Mouse (Mus musculus): Measurements from ENCODE around the gene Gm49384. TPM values are rescaled to one million over a fixed set of nuclear protein-coding genes. Genes with fewer than 3 reads are reported as not detected.

Gm49384 gene
- total and polyA plus RNA-seq, 2 experiments from 2014 or later: 0.52 to 7.8 TPM

GRCm38 (mm10) chr12:69192637-69193036 lies 11.4 kb downstream of the Gm49384 start:
- no peak for TF ChIP-seq CTCF (IDR thresholded peaks at IDR 0.05; ENCODE audit: low read depth)
- H3K9me3 ChIP-seq (ENCODE audit: low read length): no peaks in the 10 kb centered on the region
- peaks cover 4% of the 10 kb centered on the region; the same call in 1 of the 2 replicates for H3K36me3 ChIP-seq (ENCODE audit: insufficient read depth)
- DNase-seq: no peak
- H3K9ac ChIP-seq: no peak overlapping the region
- H3K27me3 ChIP-seq (ENCODE audit: insufficient read depth, low read length): no peaks in the 10 kb centered on the region
- 91% methylated on average over 2 of the region's 2 CpGs for WGBS
- no peak overlapping the region for H3K4me3 ChIP-seq (ENCODE audit: low read depth, low read length)
- peaks cover 6% of the 10 kb centered on the region; the same call in 1 of the 2 replicates for H3K4me1 ChIP-seq (ENCODE audit: insufficient read depth)
- no peak for ATAC-seq
- no peak overlapping the region for H3K27ac ChIP-seq (ENCODE audit: low read depth, low read length)
- no peak overlapping the region for H3K4me2 ChIP-seq (ENCODE audit: low read depth)

GRCm38 (mm10) chr12:69191396-69191795 lies 12.7 kb downstream of the Gm49384 start:
- Histone ChIP-seq H3K4me2 (ENCODE audit: low read depth) (no peak overlapping the region), H3K4me1 (ENCODE audit: insufficient read depth) (peaks cover 11% of the 10 kb centered on the region; the same call in 1 of the 2 replicates), H3K4me3 (ENCODE audit: low read depth, low read length) (no peak overlapping the region), H3K27me3 (ENCODE audit: insufficient read depth, low read length) (no peaks in the 10 kb centered on the region), H3K36me3 (ENCODE audit: insufficient read depth) (peaks cover 4% of the 10 kb centered on the region; the same call in 1 of the 2 replicates), H3K9ac (no peak overlapping the region), H3K9me3 (ENCODE audit: low read length) (no peaks in the 10 kb centered on the region), H3K27ac (ENCODE audit: low read depth, low read length) (no peak overlapping the region)
- WGBS: 94% methylated on average over 5 of the region's 5 CpGs
- ATAC-seq (no peak), DNase-seq (no peak)
- TF ChIP-seq CTCF (IDR thresholded peaks at IDR 0.05; ENCODE audit: low read depth): no peak

GRCm38 (mm10) chr12:69190522-69190921 lies 13.5 kb downstream of the Gm49384 start:
- H3K4me2 ChIP-seq (ENCODE audit: low read depth): no peak overlapping the region
- peak; percentile 49 for TF ChIP-seq CTCF (IDR thresholded peaks at IDR 0.05; ENCODE audit: low read depth)
- peaks cover 9% of the 10 kb centered on the region for H3K4me1 ChIP-seq (ENCODE audit: insufficient read depth)
- H3K27ac ChIP-seq (ENCODE audit: low read depth, low read length): no peak overlapping the region
- no peak overlapping the region for H3K9ac ChIP-seq
- H3K27me3 ChIP-seq (ENCODE audit: insufficient read depth, low read length): no peaks in the 10 kb centered on the region
- no peaks in the 10 kb centered on the region for H3K9me3 ChIP-seq (ENCODE audit: low read length)
- DNase-seq: no peak
- peak; percentile 50; the same call in 1 of the 2 replicates for ATAC-seq
- 97% methylated on average over 1 of the region's 1 CpGs for WGBS
- H3K36me3 ChIP-seq (ENCODE audit: insufficient read depth): peaks cover 4% of the 10 kb centered on the region; the same call in 1 of the 2 replicates
- H3K4me3 ChIP-seq (ENCODE audit: low read depth, low read length): no peak overlapping the region

- 89% methylated on average over 9 of the region's 9 CpGs for WGBS
These were observed 14.0 kb downstream of the Gm49384 start for GRCm38 (mm10) chr12:69190074-69190473.

GRCm38 (mm10) chr12:69186811-69187471 lies 17.1 kb downstream of the Gm49384 start:
- H3K9me3 ChIP-seq (ENCODE audit: low read length): no peaks in the 10 kb centered on the region
- no peak for TF ChIP-seq CTCF (IDR thresholded peaks at IDR 0.05; ENCODE audit: low read depth)
- ATAC-seq (no peak), DNase-seq (no peak)
- H3K4me1 ChIP-seq (ENCODE audit: insufficient read depth): peaks cover 14% of the 10 kb centered on the region
- H3K27me3 ChIP-seq (ENCODE audit: insufficient read depth, low read length): no peaks in the 10 kb centered on the region
- H3K4me2 ChIP-seq (ENCODE audit: low read depth): no peak overlapping the region
- H3K36me3 ChIP-seq (ENCODE audit: insufficient read depth): peaks cover 6% of the 10 kb centered on the region; the same call in 1 of the 2 replicates
- WGBS: 58% methylated on average over 5 of the region's 5 CpGs
- H3K27ac ChIP-seq (ENCODE audit: low read depth, low read length): no peak overlapping the region
- no peak overlapping the region for H3K9ac ChIP-seq
- 0 out of 2 replicates have a peak overlapping the region, but pooled peaks have one; percentile 5 for H3K4me3 ChIP-seq (ENCODE audit: low read depth, low read length)

More at GRCm38 (mm10) chr12:69190074-69190473, 14.0 kb downstream of the Gm49384 start:
- Histone ChIP-seq H3K4me1 (ENCODE audit: insufficient read depth) (peaks cover 13% of the 10 kb centered on the region), H3K4me2 (ENCODE audit: low read depth) (no peak overlapping the region), H3K9me3 (ENCODE audit: low read length) (no peaks in the 10 kb centered on the region), H3K36me3 (ENCODE audit: insufficient read depth) (peaks cover 4% of the 10 kb centered on the region; the same call in 1 of the 2 replicates), H3K9ac (no peak overlapping the region), H3K27me3 (ENCODE audit: insufficient read depth, low read length) (no peaks in the 10 kb centered on the region), H3K4me3 (ENCODE audit: low read depth, low read length) (no peak overlapping the region), H3K27ac (ENCODE audit: low read depth, low read length) (no peak overlapping the region)
- no peak for TF ChIP-seq CTCF (IDR thresholded peaks at IDR 0.05; ENCODE audit: low read depth)
- DNase-seq (no peak), ATAC-seq (no peak)

- DNase-seq: no peak
- Histone ChIP-seq H3K4me1 (ENCODE audit: insufficient read depth) (peaks cover 14% of the 10 kb centered on the region), H3K4me2 (ENCODE audit: low read depth) (peak overlapping the region; percentile 94), H3K4me3 (ENCODE audit: low read depth, low read length) (peak overlapping the region; percentile 86), H3K36me3 (ENCODE audit: insufficient read depth) (peaks cover 6% of the 10 kb centered on the region; the same call in 1 of the 2 replicates), H3K9ac (peak overlapping the region; percentile 90; the same call in 1 of the 2 replicates), H3K27me3 (ENCODE audit: insufficient read depth, low read length) (no peaks in the 10 kb centered on the region), H3K27ac (ENCODE audit: low read depth, low read length) (no peak overlapping the region), H3K9me3 (ENCODE audit: low read length) (no peaks in the 10 kb centered on the region)
- no peak for TF ChIP-seq CTCF (IDR thresholded peaks at IDR 0.05; ENCODE audit: low read depth)
- WGBS: 75% methylated on average over 7 of the region's 7 CpGs
- no peak for ATAC-seq
These were observed 18.7 kb downstream of the Gm49384 start for GRCm38 (mm10) chr12:69185371-69185770.
